Mouse (Mus musculus): ENCODE measurements around the gene Wnt4. TPM values are rescaled to one million over a fixed set of nuclear protein-coding genes. Genes with fewer than 3 reads are reported as not detected.

Gene Wnt4
- polyA plus RNA-seq, 1 experiment from 2014 or later, result 5.0 TPM

Other genes starting within 250 kb of the Wnt4 start
- 3.6 and 4.6 TPM in 2 replicates for gene Zbtb40, start 228.7 kb upstream of the Wnt4 start, polyA plus RNA-seq (2015; fragmentation: Nextera tagmentation; extraction: Ambion mirVana)
- gene Cdc42, start 80.2 kb downstream of the Wnt4 start, polyA plus RNA-seq (2015; fragmentation: Nextera tagmentation; extraction: Ambion mirVana), result 923 and 961 TPM in 2 replicates
- not detected in 2 replicates for gene Cela3a, start 132.3 kb downstream of the Wnt4 start, polyA plus RNA-seq (2015; fragmentation: Nextera tagmentation; extraction: Ambion mirVana)
- 0.86 TPM in 1 of 2 replicates, not detected in the other for gene Cela3b, start 153.1 kb downstream of the Wnt4 start, polyA plus RNA-seq (2015; fragmentation: Nextera tagmentation; extraction: Ambion mirVana)
- gene 1700013G24Rik, start 175.8 kb downstream of the Wnt4 start, polyA plus RNA-seq (2015; fragmentation: Nextera tagmentation; extraction: Ambion mirVana), result not detected in 2 replicates
- 7.5 and 9.8 TPM in 2 replicates for gene Hspg2, start 191.3 kb downstream of the Wnt4 start, polyA plus RNA-seq (2015; fragmentation: Nextera tagmentation; extraction: Ambion mirVana)